Mouse (Mus musculus) limb, embryonic 14.5 days (tissue): ENCODE results near the gene Pcnx2. TPM values are rescaled to one million over a fixed set of nuclear protein-coding genes. Genes with fewer than 3 reads are reported as not detected.

Source experiments
- ATAC-seq: fragments of 200-750 bp; cut with Nextera tagmentation; 2 replicates; pipeline ENCODE4 v1.8.0; 2017; ENCODE audit warnings: low read depth, moderate number of reproducible peaks, moderate TSS enrichment; ENCODE audit not compliant: low FRiP score
- DNase-seq: peaks from one replicate; pipeline ENCODE4 v3.0.0-alpha.2; 2015; ENCODE audit warnings: low spot score
- H3K27ac ChIP-seq: fragments of 300-500 bp; sonication (generic); replicated peaks from 2 replicates; pipeline ENCODE4 v1.5.1; 2014; ENCODE audit warnings: low read depth, mild to moderate bottlenecking, low read length, moderate library complexity, mixed read lengths
- H3K27me3 ChIP-seq: fragments of 300-500 bp; sonication (generic); 2 replicates; pipeline ENCODE4 v1.6.1; 2014; ENCODE audit warnings: low read length, mixed read lengths; ENCODE audit not compliant: control insufficient read depth, insufficient read depth
- H3K36me3 ChIP-seq: fragments of 300-500 bp; sonication (generic); 2 replicates; pipeline ENCODE4 v1.6.1; 2014; ENCODE audit warnings: mild to moderate bottlenecking, low read length, moderate library complexity, mixed read lengths; ENCODE audit not compliant: control insufficient read depth, insufficient read depth
- H3K4me1 ChIP-seq: fragments of 300-500 bp; sonication (generic); 2 replicates; pipeline ENCODE4 v1.6.1; 2014; ENCODE audit warnings: antibody characterized with exemption, low read length, mixed read lengths; ENCODE audit not compliant: control insufficient read depth, insufficient read depth
- H3K4me2 ChIP-seq: fragments of 300-500 bp; sonication (generic); replicated peaks from 2 replicates; pipeline ENCODE4 v1.6.1; 2014; ENCODE audit warnings: low read depth, mild to moderate bottlenecking, low read length, moderate library complexity; ENCODE audit not compliant: severe bottlenecking
- H3K4me3 ChIP-seq: fragments of 300-500 bp; sonication (generic); replicated peaks from 2 replicates; pipeline ENCODE4 v1.5.1; 2014; ENCODE audit warnings: low read length
- H3K9ac ChIP-seq: fragments of 300-500 bp; sonication (generic); 2 replicates; pipeline ENCODE4 v1.6.1; 2014; ENCODE audit warnings: mild to moderate bottlenecking, low read depth, low read length, moderate library complexity; ENCODE audit not compliant: severe bottlenecking
- H3K9me3 ChIP-seq: fragments of 300-500 bp; sonication (generic); 2 replicates; pipeline ENCODE4 v1.6.1; 2016; ENCODE audit warnings: low read length; ENCODE audit not compliant: control insufficient read depth
- POLR2A ChIP-seq: fragments of 200-500 bp; IDR thresholded peaks from 2 replicates; pipeline ENCODE4 v1.8.0; 2012; ENCODE audit warnings: inconsistent platforms, mild to moderate bottlenecking, moderate library complexity, borderline replicate concordance; ENCODE audit not compliant: insufficient read depth, insufficient read length; ENCODE audit errors: extremely low read depth
- WGBS: fragments of 180-500 bp; shearing (Covaris S2); extraction: QIAGEN DNeasy Blood & Tissue Kit; methylation state at CpG from one replicate; pipeline ENCODE4 v1.1.7; 2014; 5-methylcytosine and 5-hydroxymethylcytosine counted together
- polyA plus RNA-seq, 2 experiments: library from polyadenylated mRNA; depleted of rRNA in 1 of 2; stranded (reverse) in 1 of 2; unstranded in 1 of 2; fragments of >200 nt; fragmentation: Nextera tagmentation in 1 of 2; extraction: Ambion mirVana in 1 of 2; gene quantifications; 2 replicates each; pipeline versions ENCODE4 v1.2.1 to v1.2.3; 2012 to 2014

The Pcnx2 gene
- polyA plus RNA-seq, 2 experiments: 0.15 to 0.33 TPM

DNA sequence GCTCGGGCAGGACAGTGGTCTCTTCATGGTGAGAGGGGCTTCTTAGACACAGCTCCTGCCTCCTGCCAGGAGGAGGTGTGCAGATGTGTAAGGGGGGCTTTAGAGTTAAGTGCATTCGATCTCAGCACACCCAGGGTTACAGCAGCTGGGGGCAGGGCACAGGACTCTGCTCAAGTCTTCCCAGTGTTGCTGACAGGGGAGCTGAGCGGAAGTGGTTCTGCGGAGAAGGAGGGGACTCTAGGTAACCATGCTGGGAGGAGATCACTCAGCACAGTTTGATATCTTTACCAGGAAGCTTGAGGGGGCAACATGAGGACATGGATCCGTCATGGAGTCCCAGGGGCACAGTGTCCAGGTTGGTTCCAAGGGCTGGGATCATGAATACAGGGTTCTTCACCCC lies 156.7 kb downstream of the Pcnx2 start:
- no peak for TF ChIP-seq POLR2A
- DNase-seq (no peak), ATAC-seq (no peak)
- 74% methylated on average over 5 of the region's 5 CpGs for WGBS
- no peak overlapping the region for H3K4me3 ChIP-seq
- no peak overlapping the region for H3K27ac ChIP-seq
- H3K9me3 ChIP-seq: no peaks in the 10 kb centered on the region
- no peak overlapping the region for H3K9ac ChIP-seq
- H3K27me3 ChIP-seq: no peaks in the 10 kb centered on the region
- H3K4me1 ChIP-seq: no peaks in the 10 kb centered on the region
- H3K36me3 ChIP-seq: 0 out of 2 replicates have a peak, but pooled peaks cover 7% of the 10 kb centered on the region
- H3K4me2 ChIP-seq: no peak overlapping the region

DNA sequence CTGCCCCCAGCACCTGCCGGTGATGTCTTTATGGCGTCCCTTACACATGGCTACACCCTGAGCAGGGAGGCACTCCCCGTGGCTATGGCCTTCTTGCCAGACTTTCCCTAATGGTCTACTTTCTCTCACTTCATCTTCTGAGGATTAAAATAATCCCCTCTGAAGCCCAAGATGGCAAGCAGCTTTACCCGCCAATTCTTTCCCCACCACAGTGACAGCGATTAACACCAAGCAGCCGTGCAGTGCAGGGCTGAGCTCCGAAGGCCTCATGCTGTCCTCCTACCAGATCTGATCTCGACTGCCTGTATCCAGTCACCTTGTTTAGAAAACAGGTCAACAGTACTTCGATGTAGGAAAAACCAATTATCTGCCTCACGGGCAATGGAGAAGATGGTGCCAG lies 157.5 kb downstream of the Pcnx2 start:
- H3K9ac ChIP-seq: no peak overlapping the region
- 78% methylated on average over 10 of the region's 10 CpGs for WGBS
- no peaks in the 10 kb centered on the region for H3K9me3 ChIP-seq
- no peak overlapping the region for H3K4me3 ChIP-seq
- no peak for TF ChIP-seq POLR2A
- no peak overlapping the region for H3K4me2 ChIP-seq
- peaks cover 2% of the 10 kb centered on the region for H3K4me1 ChIP-seq
- H3K27me3 ChIP-seq: no peaks in the 10 kb centered on the region
- DNase-seq: no peak
- H3K27ac ChIP-seq: no peak overlapping the region
- no peak for ATAC-seq
- 0 out of 2 replicates have a peak, but pooled peaks cover 7% of the 10 kb centered on the region for H3K36me3 ChIP-seq

DNA sequence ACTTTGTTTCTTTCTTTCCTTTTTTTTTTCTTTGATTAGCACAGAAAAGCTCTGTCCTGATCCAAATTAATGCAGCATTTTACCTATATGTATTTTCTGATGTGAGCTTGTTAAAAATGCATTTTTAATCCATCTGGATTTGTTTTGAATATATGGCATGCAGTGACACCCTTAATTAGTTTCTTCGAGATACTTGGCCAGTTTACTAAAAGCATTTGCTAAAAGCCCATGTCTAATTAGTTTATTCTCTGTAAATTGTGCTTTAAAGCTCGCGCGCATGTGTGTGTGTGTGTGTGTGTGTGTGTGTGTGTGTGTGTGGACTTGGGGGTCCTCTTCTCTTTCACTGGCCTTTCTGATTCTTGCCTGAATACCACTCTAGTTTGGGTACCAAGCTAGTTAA lies 159.2 kb downstream of the Pcnx2 start:
- no peak overlapping the region for H3K4me3 ChIP-seq
- DNase-seq (no peak), ATAC-seq (no peak)
- 75% methylated on average over 4 of the region's 4 CpGs for WGBS
- H3K27me3 ChIP-seq: no peaks in the 10 kb centered on the region
- no peak overlapping the region for H3K27ac ChIP-seq
- H3K36me3 ChIP-seq: 0 out of 2 replicates have a peak, but pooled peaks cover 7% of the 10 kb centered on the region
- H3K9me3 ChIP-seq: no peaks in the 10 kb centered on the region
- peaks cover 7% of the 10 kb centered on the region for H3K4me1 ChIP-seq
- H3K4me2 ChIP-seq: no peak overlapping the region
- no peak overlapping the region for H3K9ac ChIP-seq
- TF ChIP-seq POLR2A: no peak

DNA sequence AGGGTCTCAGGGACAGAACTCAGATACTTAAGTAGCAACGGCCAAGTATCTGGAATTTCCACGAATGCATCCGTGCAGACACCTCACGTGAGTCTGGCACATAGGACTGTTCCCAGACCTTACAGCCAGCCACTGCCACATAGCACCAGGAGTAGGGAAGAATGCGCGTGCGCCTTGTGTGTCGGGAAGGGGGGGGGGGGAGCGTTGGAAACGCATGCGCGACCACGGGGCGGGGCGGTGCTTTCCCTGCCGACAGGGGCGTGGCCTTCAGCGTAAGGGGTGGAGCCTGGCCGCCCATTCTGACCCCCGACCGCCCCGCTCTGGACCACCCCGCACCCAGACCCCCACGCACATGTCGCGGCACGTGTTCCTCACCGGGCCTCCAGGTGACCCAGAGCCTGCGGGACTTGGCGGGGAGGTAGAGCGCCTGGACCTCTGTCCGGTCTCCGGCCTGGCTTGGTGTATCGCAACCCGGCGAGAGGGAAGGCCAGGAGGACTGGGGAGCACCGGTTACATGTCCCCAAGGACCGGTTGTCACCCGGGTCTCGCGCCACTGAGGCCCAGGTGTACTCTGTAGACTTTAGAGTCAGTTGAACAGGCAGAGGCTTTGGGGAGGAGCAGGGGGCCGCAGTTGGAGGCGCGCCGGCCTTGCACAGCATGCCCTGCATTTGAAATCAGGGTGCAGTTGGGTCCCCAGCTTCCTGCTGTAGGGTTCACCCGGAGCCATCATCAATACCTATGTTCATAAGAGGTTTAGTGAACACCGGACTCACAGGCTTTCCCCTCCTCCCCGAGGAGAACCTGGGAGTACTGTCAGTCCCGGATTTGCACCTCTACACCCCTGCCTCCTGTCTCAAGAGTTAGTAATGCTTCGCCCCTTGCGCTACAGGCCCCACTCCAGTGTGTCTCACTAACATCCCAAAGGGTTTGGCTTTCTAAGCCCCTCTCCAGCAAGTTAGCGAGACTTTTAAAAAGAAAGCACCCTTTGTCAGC lies 163.9 kb downstream of the Pcnx2 start:
- Histone ChIP-seq H3K4me2 (peak overlapping the region; percentile 88), H3K9me3 (no peaks in the 10 kb centered on the region), H3K36me3 (no peaks in the 10 kb centered on the region), H3K4me3 (peak overlapping the region; percentile 66), H3K4me1 (peaks cover 9% of the 10 kb centered on the region), H3K27ac (peak overlapping the region; percentile 40; the same call in 1 of the 2 replicates), H3K27me3 (no peaks in the 10 kb centered on the region), H3K9ac (peak overlapping the region; percentile 77)
- DNase-seq (peak; percentile 94), ATAC-seq (peak; percentile 94)
- TF ChIP-seq POLR2A: no peak; the same call in 1 of the 2 replicates
- 7% methylated on average over 51 of the region's 52 CpGs for WGBS

DNA sequence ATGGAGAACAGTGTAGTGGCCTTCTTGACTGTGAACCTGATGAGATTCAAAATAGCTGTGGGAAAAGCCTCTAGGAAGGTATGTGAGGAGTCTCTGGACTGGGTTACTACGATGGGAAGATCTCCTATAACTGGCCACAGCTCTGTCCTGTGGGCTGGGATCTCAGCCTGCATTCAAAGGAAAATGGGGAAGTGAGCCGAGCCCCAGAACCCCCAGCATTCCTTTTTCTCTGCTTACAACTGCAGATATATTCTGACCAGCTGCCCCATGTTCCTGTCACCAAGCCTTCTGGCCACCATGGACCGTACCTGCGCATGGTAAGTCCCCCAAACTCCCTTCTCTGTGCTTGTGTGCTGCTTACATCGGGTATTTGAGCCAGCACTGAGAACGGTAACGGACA lies 168.4 kb downstream of the Pcnx2 start, which contains the start of gene Ntpcr:
Gene Ntpcr, plus strand, starts transcription at position 218 of the 400 bp plus-strand sequence.
- no peaks in the 10 kb centered on the region for H3K36me3 ChIP-seq
- H3K9ac ChIP-seq: 0 out of 2 replicates have a peak within 1 kb of the TSS, but pooled peaks have one; percentile 6
- 67% methylated on average over 7 of the region's 7 CpGs for WGBS
- peaks cover 2% of the 10 kb centered on the region; the same call in 1 of the 2 replicates for H3K4me1 ChIP-seq
- no peak for ATAC-seq
- H3K27ac ChIP-seq: no peak within 1 kb of the TSS
- H3K4me3 ChIP-seq: no peak within 1 kb of the TSS
- H3K9me3 ChIP-seq: no peaks in the 10 kb centered on the region
- no peaks in the 10 kb centered on the region for H3K27me3 ChIP-seq
- H3K4me2 ChIP-seq: no peak within 1 kb of the TSS
- no peak for TF ChIP-seq POLR2A
- no peak for DNase-seq
